23 mouse cellular contexts compared by ENCODE assay signal in the genomic region with DNA sequence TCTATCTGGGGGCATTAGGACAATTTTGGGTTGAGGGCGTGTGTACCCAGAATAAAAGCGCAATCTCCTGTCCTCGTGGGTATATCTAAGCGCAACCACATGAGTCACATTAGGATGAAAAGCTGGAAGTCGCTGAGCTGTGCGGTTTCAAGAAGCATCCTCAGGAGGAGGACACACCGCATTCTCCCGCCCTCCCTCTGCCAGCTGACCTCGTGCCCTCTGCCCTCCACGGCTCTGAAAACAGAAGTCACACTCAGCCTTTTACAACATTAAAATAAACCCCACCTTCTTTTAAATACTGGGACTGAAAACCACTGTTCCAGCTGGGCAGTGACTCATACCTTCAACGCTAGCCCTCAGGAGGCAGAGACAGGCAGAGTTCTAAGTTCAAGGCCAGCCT. TPM values are rescaled to one million over a fixed set of nuclear protein-coding genes. Genes with fewer than 3 reads are reported as not detected.
"Had no signal": no experiment of that assay in that cellular context is flagged by ENCODE, and none has a peak within 500 bp of the region (broad histone marks: within the 10 kb centered on the region; RNA-seq: fewer than 3 reads in every experiment).

No protein-coding gene starts in this region.

- H3K9me3 ChIP-seq: limb, embryonic 12.5 days; midbrain, embryonic 12.5 days; neural tube, embryonic 12.5 days; stomach, embryonic 15.5 days had no signal

- DNase-seq: kidney, adult 8-10 months; kidney, postnatal 36 days; layer of hippocampus, adult 9-11 months; layer of hippocampus, postnatal 36 days; liver; right cerebral cortex, postnatal 4 days; spleen, adult 18-20 months; thymus, adult 2 months; thymus, postnatal 25 days had no signal

- H3K4me2 ChIP-seq: limb, embryonic 12.5 days; midbrain, embryonic 12.5 days; neural tube, embryonic 12.5 days; stomach, embryonic 15.5 days had no signal

- H3K4me1 ChIP-seq: limb, embryonic 12.5 days; midbrain, embryonic 12.5 days; neural tube, embryonic 12.5 days had no signal

- ATAC-seq: intestine, postnatal 0 days had no signal

- H3K27me3 ChIP-seq: limb, embryonic 12.5 days; midbrain, embryonic 12.5 days; neural tube, embryonic 12.5 days; stomach, embryonic 15.5 days had no signal

- H3K27ac ChIP-seq: kidney, postnatal 0 days; limb, embryonic 12.5 days; liver, embryonic 14.5 days; midbrain, embryonic 12.5 days; neural tube, embryonic 12.5 days; stomach, embryonic 15.5 days had no signal

- H3K36me3 ChIP-seq: limb, embryonic 12.5 days; midbrain, embryonic 12.5 days; neural tube, embryonic 12.5 days; stomach, embryonic 15.5 days had no signal

- H3K9ac ChIP-seq: limb, embryonic 12.5 days; liver, embryonic 14.5 days; midbrain, embryonic 12.5 days; neural tube, embryonic 12.5 days; stomach, embryonic 15.5 days had no signal

- H3K4me3 ChIP-seq: limb, embryonic 12.5 days; megakaryocyte, embryonic 14.5 days; midbrain, embryonic 12.5 days; neural tube, embryonic 12.5 days; stomach, embryonic 15.5 days had no signal

RNA-seq across cellular contexts. Expression of gene Stpg4, which starts 30.5 kb away (rescaled TPM):
- total RNA-seq: layer of hippocampus, adult 18-20 months; layer of hippocampus, postnatal 36 days; left cerebral cortex, adult 8-10 months; midbrain, postnatal 0 days; neutrophil, adult 5-6 weeks had no signal
- polyA plus RNA-seq: intestine, postnatal 0 days; kidney, postnatal 0 days; limb, embryonic 12.5 days; liver, embryonic 14.5 days; lung, embryonic 16.5 days; midbrain, embryonic 12.5 days; neural tube, embryonic 12.5 days; stomach, embryonic 15.5 days; urinary bladder, adult 2 months had no signal
